Mouse (Mus musculus) heart, embryonic 15.5 days (tissue): ENCODE results near the gene Memo1. TPM values are rescaled to one million over a fixed set of nuclear protein-coding genes. Genes with fewer than 3 reads are reported as not detected.
A peak's percentile ranks its signal among the peaks of the same experiment; 100 is the strongest.
"Not testable (repeated sequence)": the region's sequence is repeated elsewhere in the genome, so short reads cannot be mapped to it uniquely, and the experiment has no call there.

ENCODE experiments used
- ATAC-seq: fragments of 200-750 bp; cut with Nextera tagmentation; replicated peaks from 2 replicates; pipeline ENCODE4 v1.8.0; 2017; ENCODE audit warnings: low read depth, moderate TSS enrichment; ENCODE audit not compliant: insufficient number of reproducible peaks, insufficient read depth, low FRiP score
- H3K27ac ChIP-seq: fragments of 300-500 bp; sonication (generic); 2 replicates; pipeline ENCODE4 v1.5.1; 2015; ENCODE audit warnings: mild to moderate bottlenecking, inconsistent platforms
- H3K27me3 ChIP-seq: fragments of 300-500 bp; sonication (generic); 2 replicates; pipeline ENCODE4 v1.6.1; 2015; ENCODE audit warnings: inconsistent platforms
- H3K36me3 ChIP-seq: fragments of 300-500 bp; sonication (generic); 2 replicates; pipeline ENCODE4 v1.6.1; 2015; ENCODE audit warnings: mild to moderate bottlenecking, inconsistent platforms
- H3K4me1 ChIP-seq: fragments of 300-500 bp; sonication (generic); replicated peaks from 2 replicates; pipeline ENCODE4 v1.6.1; 2015; ENCODE audit warnings: inconsistent platforms
- H3K4me2 ChIP-seq: fragments of 300-500 bp; sonication (generic); 2 replicates; pipeline ENCODE4 v1.6.1; 2015; ENCODE audit warnings: inconsistent platforms, mild to moderate bottlenecking, moderate library complexity
- H3K4me3 ChIP-seq: fragments of 300-500 bp; sonication (generic); 2 replicates; pipeline ENCODE4 v1.5.1; 2015; ENCODE audit warnings: mild to moderate bottlenecking, inconsistent platforms
- H3K9ac ChIP-seq: fragments of 300-500 bp; sonication (generic); 2 replicates; pipeline ENCODE4 v1.6.1; 2015; ENCODE audit warnings: mild to moderate bottlenecking, inconsistent platforms
- H3K9me3 ChIP-seq: fragments of 300-500 bp; sonication (generic); replicated peaks from 2 replicates; pipeline ENCODE4 v1.6.1; 2016; ENCODE audit warnings: inconsistent platforms
- WGBS: fragments of 180-500 bp; shearing (Covaris S2); methylation state at CpG from one replicate; pipeline ENCODE4 v1.1.7; 2015; ENCODE audit warnings: mixed read lengths; 5-methylcytosine and 5-hydroxymethylcytosine counted together
- polyA plus RNA-seq: library from polyadenylated mRNA; unstranded; fragments of >200 nt; fragmentation: Nextera tagmentation; extraction: Ambion mirVana; gene quantifications from 2 replicates; pipeline ENCODE4 v1.2.1, GENCODE M21; 2015

The Memo1 gene
- polyA plus RNA-seq, 1 experiment from 2014 or later: 59.8 TPM

GRCm38 (mm10) chr17:74228131-74228759, 67.1 kb downstream of the Memo1 start:
- Histone ChIP-seq H3K27ac (no peak overlapping the region), H3K4me3 (no peak overlapping the region), H3K4me1 (no peaks in the 10 kb centered on the region), H3K9ac (no peak overlapping the region), H3K36me3 (peaks cover 4% of the 10 kb centered on the region; the same call in 1 of the 2 replicates), H3K27me3 (no peaks in the 10 kb centered on the region), H3K9me3 (no peaks in the 10 kb centered on the region), H3K4me2 (no peak overlapping the region)
- no peak for ATAC-seq
- 90% methylated on average over 3 of the region's 3 CpGs for WGBS

GRCm38 (mm10) chr17:74217304-74217703, 78.0 kb downstream of the Memo1 start:
- 70% methylated on average over 2 of the region's 2 CpGs for WGBS
- H3K4me1 ChIP-seq: no peaks in the 10 kb centered on the region

DNA sequence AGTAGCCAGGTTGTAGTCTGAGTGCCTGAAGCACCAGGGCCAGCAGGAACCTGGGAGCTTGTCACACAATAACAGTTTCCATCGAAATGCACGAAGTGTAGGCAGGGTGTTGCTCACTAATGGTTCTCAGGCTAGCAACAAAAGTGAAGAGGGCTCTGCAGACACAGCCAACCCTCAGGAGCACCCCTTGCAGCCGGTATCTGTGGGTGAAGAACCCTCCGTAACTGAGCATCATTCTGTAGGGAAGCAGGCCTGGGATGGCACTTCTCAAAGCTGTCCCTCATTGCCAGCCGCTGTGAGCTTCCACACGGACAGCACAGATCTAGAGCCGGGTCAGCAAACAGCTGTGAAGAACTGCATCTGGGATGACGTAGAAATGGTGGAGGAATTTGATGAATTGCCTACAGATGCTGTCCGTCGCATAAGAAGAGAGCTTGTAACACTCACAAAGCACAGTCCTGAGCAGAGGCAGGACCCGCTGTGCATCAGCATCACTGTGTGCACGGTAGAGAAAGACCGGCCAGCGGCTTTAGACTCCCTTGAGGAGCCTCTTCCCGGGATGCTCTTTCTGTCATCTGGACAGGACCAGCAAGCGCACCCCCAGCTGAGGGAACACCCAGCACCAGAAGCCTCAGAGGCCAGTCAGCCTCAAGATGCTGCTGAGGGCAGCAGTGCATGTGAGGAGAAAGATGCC, 82.3 kb downstream of the Memo1 start:
- 85% methylated on average over 16 of the region's 16 CpGs for WGBS
- not testable (repeated sequence) for H3K9me3 ChIP-seq, H3K27ac ChIP-seq, H3K4me1 ChIP-seq, H3K4me3 ChIP-seq, H3K27me3 ChIP-seq, H3K4me2 ChIP-seq, H3K36me3 ChIP-seq, ATAC-seq, H3K9ac ChIP-seq

More at GRCm38 (mm10) chr17:74217304-74217703, 78.0 kb downstream of the Memo1 start:
- H3K9ac ChIP-seq: no peak overlapping the region
- H3K27me3 ChIP-seq: no peaks in the 10 kb centered on the region
- no peak overlapping the region for H3K4me2 ChIP-seq
- no peak overlapping the region for H3K27ac ChIP-seq
- no peak for ATAC-seq
- peaks cover 6% of the 10 kb centered on the region; the same call in 1 of the 2 replicates for H3K36me3 ChIP-seq
- H3K9me3 ChIP-seq: no peaks in the 10 kb centered on the region
- H3K4me3 ChIP-seq: no peak overlapping the region

DNA sequence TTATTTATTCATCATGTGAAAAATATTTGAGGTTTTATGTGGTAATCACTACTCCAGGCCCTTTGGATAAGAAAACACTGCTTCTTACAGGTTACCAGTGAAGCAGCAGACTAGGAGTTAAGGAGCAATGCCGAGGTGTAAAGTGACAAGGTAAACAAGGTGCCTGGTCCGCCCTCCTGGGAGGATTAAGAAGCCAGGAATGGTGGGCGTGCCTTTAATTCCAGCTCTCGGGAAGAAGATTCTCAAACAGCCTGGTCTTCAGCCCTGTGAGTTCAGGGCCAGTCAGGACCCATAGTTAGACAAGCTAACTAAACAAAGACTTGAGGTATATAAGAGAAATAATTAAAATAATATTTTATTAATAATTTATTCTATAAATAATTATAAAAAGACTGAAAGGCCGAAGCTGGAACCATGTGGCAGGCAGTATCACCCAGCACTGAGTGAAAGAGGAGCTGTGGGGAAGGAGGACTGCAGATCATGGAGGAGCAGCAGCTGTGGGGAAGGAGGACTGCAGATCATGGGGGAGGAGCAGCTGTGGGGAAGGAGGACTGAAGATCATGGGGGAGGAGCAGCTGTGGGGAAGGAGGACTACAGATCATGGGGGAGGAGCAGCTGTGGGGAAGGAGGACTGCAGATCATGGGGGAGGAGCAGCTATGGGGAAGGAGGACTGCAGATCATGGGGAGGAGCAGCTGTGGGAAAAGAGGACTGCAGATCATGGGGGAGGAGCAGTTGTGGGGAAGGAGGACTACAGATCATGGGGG, 86.0 kb downstream of the Memo1 start:
- Histone ChIP-seq H3K27me3 (no peaks in the 10 kb centered on the region), H3K4me1 (no peaks in the 10 kb centered on the region), H3K9ac (no peak overlapping the region), H3K36me3 (peaks cover 7% of the 10 kb centered on the region; the same call in 1 of the 2 replicates), H3K4me2 (no peak overlapping the region), H3K27ac (no peak overlapping the region), H3K9me3 (no peaks in the 10 kb centered on the region), H3K4me3 (no peak overlapping the region)
- ATAC-seq: no peak
- WGBS: 58% methylated on average over 5 of the region's 5 CpGs

GRCm38 (mm10) chr17:74195943-74196342, 99.4 kb downstream of the Memo1 start:
- H3K27ac ChIP-seq: peak overlapping the region; percentile 70
- no peak overlapping the region for H3K9ac ChIP-seq
- peak overlapping the region; percentile 18; the same call in 1 of the 2 replicates for H3K4me2 ChIP-seq
- no peaks in the 10 kb centered on the region for H3K27me3 ChIP-seq
- no peaks in the 10 kb centered on the region for H3K9me3 ChIP-seq
- peak; percentile 66; the same call in 1 of the 2 replicates for ATAC-seq
- peaks cover 7% of the 10 kb centered on the region for H3K4me1 ChIP-seq
- WGBS: 26% methylated on average over 2 of the region's 2 CpGs
- H3K4me3 ChIP-seq: no peak overlapping the region
- H3K36me3 ChIP-seq: peaks cover 2% of the 10 kb centered on the region; the same call in 1 of the 2 replicates

DNA sequence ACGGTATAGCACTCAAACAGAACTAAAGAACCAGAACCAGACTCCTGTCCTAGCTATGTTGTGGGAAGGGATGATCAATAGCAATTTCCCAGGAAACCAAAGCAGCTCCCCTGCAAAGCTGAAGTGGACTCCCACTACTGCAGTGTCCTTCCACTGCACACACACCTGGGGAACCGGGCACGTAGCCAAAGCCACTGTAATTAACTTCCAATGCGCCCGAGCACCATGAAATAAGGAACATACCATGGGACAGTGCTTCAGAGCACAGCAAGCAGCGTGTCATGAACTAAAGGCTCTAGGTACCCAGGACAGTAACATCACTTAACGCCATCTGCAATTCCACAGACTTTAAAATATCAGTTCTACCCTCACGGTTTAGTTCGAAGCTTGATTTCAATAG, 100.6 kb downstream of the Memo1 start:
- Histone ChIP-seq H3K4me2 (no peak overlapping the region), H3K9ac (no peak overlapping the region), H3K27me3 (no peaks in the 10 kb centered on the region), H3K4me1 (peaks cover 7% of the 10 kb centered on the region), H3K4me3 (no peak overlapping the region), H3K9me3 (no peaks in the 10 kb centered on the region), H3K36me3 (no peaks in the 10 kb centered on the region), H3K27ac (no peak overlapping the region)
- ATAC-seq: no peak
- WGBS: 80% methylated on average over 9 of the region's 9 CpGs

- Histone ChIP-seq H3K4me3 (no peak overlapping the region), H3K36me3 (no peaks in the 10 kb centered on the region), H3K9me3 (no peaks in the 10 kb centered on the region), H3K4me1 (peaks cover 7% of the 10 kb centered on the region), H3K9ac (no peak overlapping the region), H3K27ac (no peak overlapping the region), H3K4me2 (no peak overlapping the region), H3K27me3 (no peaks in the 10 kb centered on the region)
- ATAC-seq: no peak
- WGBS: 72% methylated on average over 1 of the region's 1 CpGs
Measured at GRCm38 (mm10) chr17:74193463-74193862, 101.9 kb downstream of the Memo1 start.

GRCm38 (mm10) chr17:74191446-74191845, 103.9 kb downstream of the Memo1 start:
- H3K36me3 ChIP-seq: no peaks in the 10 kb centered on the region
- no peaks in the 10 kb centered on the region for H3K27me3 ChIP-seq
- no peak overlapping the region for H3K4me3 ChIP-seq
- no peak overlapping the region for H3K9ac ChIP-seq
- H3K4me2 ChIP-seq: no peak overlapping the region
- H3K27ac ChIP-seq: no peak overlapping the region
- WGBS: 80% methylated on average over 5 of the region's 5 CpGs
- H3K4me1 ChIP-seq: peaks cover 7% of the 10 kb centered on the region
- H3K9me3 ChIP-seq: no peaks in the 10 kb centered on the region
- no peak for ATAC-seq

- Histone ChIP-seq H3K4me1 (no peaks in the 10 kb centered on the region), H3K4me2 (no peak overlapping the region), H3K27ac (no peak overlapping the region), H3K9me3 (no peaks in the 10 kb centered on the region), H3K36me3 (no peaks in the 10 kb centered on the region), H3K9ac (no peak overlapping the region), H3K4me3 (no peak overlapping the region), H3K27me3 (no peaks in the 10 kb centered on the region)
- ATAC-seq: no peak
- 65% methylated on average over 5 of the region's 5 CpGs for WGBS
Measured at GRCm38 (mm10) chr17:74186197-74186596, 109.1 kb downstream of the Memo1 start.

DNA sequence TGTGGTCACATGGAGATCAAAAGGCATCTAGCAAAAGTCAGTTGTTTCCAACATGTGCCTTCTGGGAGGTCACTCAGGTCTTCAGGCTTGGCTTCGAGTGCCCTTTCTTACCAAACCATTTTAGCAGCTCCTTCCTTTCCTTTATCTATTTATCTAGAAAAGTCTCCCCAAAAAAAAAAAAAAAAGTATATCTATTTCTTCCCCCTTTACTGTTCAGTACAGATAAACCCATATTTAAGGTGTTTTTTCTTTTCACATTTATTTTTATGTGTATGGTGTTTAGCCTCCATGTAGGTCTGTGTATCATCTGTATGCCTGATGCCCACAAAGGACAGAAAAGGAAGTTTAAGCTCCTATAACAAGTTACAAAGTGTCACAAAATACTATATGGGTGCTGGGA, 110.6 kb downstream of the Memo1 start:
- WGBS: 77% methylated on average over 1 of the region's 1 CpGs
- Histone ChIP-seq H3K9ac (no peak overlapping the region), H3K4me3 (no peak overlapping the region), H3K4me1 (no peaks in the 10 kb centered on the region), H3K27me3 (no peaks in the 10 kb centered on the region), H3K9me3 (no peaks in the 10 kb centered on the region), H3K27ac (no peak overlapping the region), H3K4me2 (no peak overlapping the region), H3K36me3 (no peaks in the 10 kb centered on the region)
- ATAC-seq: no peak

DNA sequence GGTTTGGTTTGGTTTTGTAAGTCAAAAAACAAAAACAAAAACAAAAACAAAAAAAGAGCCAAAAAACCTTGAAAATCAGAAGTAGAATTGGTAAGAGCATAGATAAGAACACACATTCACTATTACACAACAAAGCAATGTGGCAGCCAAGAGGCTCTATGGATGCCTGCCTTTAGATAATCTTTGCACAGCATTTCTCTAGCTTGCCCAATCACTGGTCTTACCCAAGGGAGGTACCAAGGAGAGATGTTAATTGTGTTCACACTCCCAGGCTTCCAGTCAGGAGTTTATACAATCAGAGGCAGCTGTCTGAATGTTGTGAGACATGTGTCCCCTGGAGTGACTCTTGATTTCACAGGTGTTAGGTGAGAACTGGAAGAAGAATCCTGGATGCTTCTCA, 114.4 kb downstream of the Memo1 start:
- Histone ChIP-seq H3K4me1 (no peaks in the 10 kb centered on the region), H3K9me3 (no peaks in the 10 kb centered on the region), H3K4me3 (no peak overlapping the region), H3K27ac (no peak overlapping the region), H3K27me3 (no peaks in the 10 kb centered on the region), H3K9ac (no peak overlapping the region), H3K4me2 (no peak overlapping the region), H3K36me3 (no peaks in the 10 kb centered on the region)
- ATAC-seq: no peak
